Mouse (Mus musculus) heart, adult 2 months (tissue): ENCODE data around the gene Aph1b.

Source experiments
- CTCF ChIP-seq: fragments of 200-600 bp; IDR thresholded peaks from 2 replicates; pipeline ENCODE4 v1.8.1; 2022; ENCODE audit warnings: antibody characterized with exemption, mild to moderate bottlenecking, moderate library complexity
- EP300 ChIP-seq: fragments of 200-500 bp; IDR thresholded peaks from 2 replicates; pipeline ENCODE4 v1.6.1; 2011; ENCODE audit warnings: low read depth, low read length, control low read depth; ENCODE audit not compliant: insufficient read depth

- TF ChIP-seq EP300 (no peak), CTCF (no peak)
Observed at GRCm38 (mm10) chr9:66731284-66731683, 64.0 kb downstream of the Aph1b start.
